Mouse (Mus musculus) testis, postnatal 10 days (tissue): ENCODE results near the gene Cyp8b1.

Experiments used
- DNase-seq: peaks from one replicate; pipeline ENCODE4 v3.0.0; 2021; ENCODE audit warnings: low spot score

Cyp8b1 gene

DNA sequence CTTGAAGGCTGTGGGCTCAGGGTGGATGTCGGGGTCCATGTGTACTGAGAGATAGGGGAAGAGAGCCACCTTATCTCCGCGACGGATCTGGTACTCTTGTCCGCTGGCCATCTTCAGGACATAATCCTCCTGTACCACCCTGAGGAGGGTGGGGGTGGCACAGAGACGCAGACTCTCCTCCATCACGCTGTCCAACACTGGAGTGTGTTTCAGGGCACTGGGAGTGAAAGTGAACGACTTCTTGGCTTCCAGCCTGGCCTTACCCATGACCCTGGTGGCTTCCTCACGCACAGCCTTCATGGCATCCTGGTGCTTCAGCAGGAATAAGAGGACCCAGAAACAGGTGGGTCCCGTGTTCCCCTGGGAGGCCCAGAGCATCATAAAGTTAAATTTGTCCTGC is 1.0 kb downstream of the Cyp8b1 start:
- DNase-seq: no peak

DNA sequence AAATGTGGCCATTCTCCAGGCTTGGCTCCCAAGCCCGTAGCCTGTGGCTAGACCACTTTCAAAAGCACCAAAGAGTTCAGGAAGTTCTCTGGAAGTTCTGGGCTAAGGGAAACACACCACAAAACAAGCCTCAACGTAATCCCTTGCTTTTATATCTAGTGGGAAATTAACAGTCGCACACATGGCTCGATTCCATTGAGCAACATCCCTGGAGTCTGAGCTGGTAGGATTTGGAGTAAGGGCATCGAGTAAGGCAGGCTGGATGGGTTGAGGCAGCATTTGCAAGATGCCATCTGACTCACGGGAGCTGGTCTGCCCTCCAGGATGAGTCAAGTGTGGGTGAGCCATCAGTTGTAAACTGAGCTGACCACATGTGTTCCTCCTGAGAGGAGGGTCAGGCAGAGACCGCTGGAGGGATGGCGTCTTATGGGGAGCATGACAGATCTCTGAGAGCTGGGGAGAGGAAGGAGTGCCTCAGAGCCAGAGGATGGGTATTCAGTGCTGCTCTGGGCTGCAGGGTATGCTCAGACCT is 1.8 kb downstream of the Cyp8b1 start:
- no peak for DNase-seq

DNA sequence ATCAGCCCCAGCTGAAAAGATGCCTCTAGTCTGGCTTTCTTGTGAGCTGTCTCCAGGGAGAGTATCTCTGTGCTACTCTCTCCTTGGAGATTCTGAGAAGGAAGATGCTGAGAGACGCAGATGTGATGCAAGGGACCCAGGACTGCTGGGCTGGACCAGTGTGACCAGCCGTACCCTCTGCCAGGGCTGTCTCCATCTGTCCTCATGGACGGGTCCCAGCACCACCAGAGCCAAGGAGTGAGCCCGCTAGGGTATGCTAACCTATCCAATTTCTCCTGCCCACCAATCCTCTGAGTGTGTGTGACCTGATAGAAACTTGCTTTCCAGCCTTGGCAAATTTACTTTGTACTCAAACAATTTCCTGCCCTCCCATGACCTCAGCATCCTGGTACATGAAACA is 3.3 kb downstream of the Cyp8b1 start:
- no peak for DNase-seq

DNA sequence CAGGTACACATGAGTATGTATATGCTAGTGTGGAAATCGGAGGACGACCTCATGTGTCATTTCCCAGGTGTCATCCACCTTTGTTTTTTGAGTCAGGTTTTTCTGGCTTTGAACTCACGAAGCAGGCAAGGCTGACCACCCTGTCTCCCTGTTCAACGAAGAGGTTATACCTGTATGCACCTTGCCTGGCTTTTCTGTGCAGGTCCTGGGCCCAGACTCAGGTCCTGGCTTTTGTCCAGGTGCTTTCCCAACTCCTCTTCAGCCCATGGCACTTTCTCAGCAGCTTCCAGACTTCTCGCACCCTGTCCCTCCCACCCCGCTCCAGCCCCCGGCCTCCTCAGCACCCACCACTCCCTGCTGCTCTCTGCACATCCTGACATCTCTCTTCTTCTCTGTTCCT is 4.9 kb downstream of the Cyp8b1 start:
- DNase-seq: no peak

DNA sequence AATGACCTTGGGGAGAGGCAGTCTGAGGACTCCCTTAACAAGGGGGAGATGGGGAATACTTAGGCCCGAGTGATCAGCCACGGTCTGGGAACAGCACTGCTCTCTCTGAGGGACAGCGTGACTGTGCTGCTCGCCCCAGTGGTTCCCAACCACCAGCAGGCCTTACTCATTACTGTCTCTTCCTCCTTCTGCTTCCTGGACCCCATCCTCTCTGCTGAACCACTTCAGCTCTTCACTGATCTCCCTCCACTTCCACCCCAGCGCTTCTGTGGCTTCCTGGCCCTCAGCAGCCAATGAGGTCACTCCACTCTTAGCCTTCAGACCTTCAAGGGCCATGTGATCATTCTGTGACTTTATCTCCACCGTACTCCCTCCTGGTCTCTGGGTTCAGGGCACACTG is 6.5 kb downstream of the Cyp8b1 start:
- peak; percentile 29 for DNase-seq

DNA sequence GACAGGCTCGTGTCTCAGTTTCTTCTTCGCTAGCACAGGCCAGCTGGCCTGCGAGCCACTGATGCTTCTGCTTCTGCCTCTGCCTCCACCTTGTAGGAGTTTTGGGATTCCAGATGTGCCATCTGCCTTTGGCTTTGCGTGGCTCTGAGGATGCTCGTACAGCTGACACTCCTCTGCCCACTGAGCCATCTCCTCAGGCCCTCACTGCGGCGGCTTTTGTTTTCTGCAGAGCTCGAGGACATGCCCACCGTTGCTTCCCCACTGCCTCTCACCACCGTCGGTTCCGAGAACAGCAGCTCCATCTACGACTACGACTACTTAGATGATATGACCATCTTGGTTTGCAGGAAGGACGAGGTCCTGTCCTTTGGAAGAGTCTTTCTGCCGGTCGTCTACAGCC is 7.8 kb downstream of the Cyp8b1 start:
- DNase-seq: peak; percentile 34

DNA sequence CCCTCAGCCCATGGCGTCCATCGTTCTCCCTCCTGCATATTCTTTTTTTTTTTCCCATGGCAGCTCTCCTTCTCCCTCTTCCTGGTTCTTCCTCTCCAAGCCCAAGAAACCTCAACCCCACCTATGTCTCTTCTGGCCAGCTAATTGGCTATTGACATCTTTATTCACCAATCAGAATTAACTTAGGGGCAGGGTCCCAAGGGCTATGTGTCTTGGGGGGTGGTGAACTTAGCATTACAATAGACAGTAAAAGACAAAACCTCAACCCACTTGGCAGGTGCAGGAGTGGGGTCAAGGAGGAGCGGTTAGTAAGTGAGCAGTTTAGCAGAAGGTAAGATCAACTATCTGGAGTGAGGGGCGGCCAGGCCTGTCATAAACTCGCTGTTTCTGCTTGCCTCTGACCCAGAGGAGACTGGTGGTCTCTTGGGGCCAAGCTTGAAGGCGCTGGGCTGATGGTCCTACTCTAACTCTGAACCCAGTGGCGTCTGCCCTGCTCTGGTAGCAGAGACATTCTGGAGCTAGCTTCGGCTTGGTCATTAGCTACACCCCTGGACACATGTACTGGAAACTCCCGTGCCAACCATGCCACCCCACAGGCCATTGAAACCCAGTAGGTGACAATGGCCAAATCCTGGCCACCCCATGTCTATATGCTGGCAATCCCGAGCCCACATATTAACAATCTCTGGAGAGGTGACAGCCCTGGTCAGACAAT is 8.6 kb downstream of the Cyp8b1 start:
- DNase-seq: peak; percentile 32

DNA sequence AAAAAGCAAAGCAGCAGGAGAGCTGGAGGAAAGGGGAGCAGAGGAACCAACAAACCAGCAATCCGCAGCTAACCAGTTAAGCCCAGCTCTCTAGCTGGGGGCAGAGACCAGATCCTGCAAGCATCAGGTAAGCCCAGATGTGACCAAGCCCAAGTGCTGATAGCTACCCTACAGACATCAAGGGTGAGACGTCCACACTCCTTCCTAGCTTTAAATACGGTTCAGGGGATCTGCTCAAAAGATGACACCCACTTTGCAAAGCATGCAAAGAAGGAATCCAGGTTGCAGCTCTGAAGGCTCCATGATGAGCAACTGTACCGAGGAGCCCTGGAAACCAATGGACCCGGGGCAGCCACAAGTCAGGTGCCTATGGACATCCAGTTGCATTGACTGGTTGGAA is 9.6 kb downstream of the Cyp8b1 start:
- DNase-seq: peak; percentile 22

DNA sequence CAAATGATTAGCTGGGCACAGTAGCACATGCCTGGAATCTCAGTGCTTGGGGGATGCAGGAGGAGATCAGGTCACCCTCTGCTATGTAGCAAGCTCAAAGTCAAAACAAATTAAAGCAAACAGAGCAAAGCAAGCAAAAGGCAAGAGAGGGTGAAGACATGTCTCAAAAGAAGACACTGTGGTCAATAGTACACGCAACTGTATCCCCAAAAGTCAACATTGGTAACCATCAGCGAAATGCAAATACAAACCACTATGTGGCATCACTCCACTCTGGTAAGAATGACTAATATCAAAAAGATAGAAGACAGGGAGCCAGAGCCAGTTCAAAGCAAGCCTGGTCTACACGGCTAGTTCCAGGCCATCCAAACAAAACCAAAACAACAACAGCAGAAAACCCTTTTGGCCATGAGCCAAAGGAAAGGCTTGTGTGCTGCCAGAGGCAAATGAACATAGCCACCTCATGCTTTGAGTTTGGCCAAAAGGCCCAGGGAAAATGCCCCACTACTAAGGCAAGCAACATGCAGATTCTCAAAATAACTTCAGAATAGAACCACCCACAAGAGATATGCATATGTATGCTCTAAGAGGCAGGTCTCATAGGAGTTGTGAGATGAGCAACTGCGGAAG is 10.4 kb downstream of the Cyp8b1 start:
- DNase-seq: peak; percentile 25

DNA sequence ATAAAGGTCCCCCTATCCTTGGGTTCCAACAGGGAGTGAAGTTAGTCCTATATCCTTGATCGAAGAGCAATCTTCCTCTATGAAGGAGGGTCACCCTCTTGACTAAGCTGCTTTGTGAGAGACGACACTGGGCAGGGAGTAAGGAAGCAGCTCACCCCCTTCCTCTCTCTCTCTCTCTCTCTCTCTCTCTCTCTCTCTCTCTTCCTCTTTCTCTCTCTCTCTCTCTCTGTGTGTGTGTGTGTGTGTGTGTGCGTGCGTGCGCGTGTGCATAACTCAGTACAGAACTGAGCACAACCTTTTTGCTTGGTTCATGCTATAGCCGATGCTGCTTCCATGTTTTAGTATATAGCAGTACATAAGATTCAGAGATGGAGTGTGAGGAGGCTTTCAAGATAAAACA is 11.2 kb downstream of the Cyp8b1 start:
- DNase-seq: no peak

DNA sequence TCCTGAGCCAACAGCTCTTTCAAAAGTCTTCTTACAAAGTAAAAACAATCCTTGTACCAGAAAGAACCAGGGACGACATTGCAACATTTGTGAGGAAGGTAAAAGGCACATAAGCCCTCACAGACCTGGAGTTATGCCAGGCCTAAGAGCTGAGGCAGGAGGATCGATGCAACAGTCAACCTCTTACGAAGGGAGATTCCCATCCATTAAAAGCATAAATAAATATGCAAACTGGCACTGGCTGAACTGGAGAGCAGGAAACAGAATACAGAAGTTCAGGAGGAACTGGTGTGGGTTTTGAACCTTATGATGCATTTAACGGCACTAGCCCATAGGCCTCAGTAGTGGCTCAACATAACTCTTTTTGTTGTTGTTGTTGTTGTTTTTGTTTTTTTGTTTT is 11.8 kb downstream of the Cyp8b1 start:
- DNase-seq: no peak

DNA sequence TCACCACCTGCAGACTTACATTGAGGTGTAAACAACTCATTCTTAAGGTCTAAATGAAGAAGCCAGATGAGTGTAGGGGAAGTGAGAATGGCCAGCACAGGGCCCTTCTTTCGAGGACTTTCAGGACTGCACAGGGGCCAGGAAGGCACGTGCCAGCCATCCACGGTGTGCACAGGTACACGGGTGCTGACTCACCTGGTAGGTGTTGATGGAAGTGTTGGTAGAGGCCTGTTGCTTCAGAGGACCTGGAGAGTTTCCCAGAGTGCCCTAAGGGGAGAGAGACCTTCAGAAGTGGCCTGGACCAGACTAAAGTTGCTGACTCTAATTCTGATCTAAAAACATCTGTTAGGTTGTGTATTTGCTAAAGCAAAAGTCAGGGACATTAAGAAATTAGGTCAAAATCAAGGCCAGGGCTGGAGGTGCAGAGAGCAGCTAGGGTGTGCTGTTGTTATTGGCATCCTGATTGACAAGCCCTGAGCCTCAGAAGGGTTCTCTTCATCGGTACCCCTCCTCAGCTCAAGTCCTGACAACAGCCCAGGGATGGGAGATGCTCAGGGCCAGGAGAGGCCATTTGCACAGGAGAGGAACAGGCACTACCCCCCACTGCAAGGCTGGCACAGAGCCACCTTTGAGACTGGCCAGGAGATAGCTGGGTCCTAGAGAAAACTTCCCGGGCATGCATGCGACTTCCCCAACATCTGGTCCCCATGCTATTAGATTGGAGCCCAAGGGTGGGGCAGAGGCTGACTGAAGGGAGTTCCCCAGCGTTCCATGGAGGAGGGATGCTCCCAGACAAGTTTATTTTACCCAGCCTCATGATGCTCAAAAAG is 12.4 kb downstream of the Cyp8b1 start:
- peak; percentile 61 for DNase-seq

DNA sequence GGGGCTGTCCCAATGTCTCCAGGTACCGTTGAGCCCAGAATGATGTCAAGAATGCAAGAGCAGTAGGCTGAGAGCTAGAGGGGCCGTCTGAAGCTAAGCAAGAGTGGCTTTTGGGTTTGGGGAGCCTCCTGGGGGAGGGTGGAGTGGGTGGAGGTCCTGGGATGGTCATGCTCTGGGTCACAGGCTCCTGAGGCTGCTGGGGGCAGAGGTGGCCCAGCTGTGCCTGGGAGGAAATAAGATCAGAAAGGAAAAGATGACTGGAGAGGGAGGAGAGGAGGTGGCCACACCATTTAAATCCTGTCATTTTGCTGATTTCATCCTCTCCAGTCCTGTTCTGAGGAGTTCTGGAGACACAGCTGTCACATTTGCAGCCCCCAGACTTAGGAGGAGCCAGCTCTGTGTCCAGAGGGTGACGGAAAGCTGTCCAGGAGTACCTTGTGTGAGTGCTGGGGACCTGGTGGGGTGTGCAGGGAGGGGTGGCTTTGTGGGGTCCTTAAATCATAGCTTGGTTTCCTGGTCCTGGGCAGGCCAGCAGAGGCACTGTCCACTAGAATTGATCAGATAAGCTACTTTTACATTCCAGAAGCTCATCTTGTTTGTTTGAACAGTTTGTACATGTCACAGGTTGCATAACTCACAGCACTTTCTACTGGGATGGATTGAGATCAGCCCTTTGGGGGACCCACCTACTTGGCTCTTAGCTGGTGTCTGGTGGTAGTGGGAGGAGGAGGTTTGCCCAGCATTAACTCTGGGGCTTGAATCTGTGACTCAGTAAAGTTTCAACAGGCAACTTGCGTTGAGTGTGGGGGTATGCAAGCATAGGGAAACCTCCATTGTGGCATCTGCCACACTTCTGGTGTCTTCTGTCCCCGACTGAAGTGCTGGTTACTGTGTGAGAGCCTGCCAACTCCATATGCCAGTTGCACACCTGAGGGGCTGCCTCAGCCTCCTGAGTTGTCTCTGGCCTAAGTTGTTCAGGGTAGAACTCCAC is 14.1 kb downstream of the Cyp8b1 start:
- peak; percentile 27 for DNase-seq

DNA sequence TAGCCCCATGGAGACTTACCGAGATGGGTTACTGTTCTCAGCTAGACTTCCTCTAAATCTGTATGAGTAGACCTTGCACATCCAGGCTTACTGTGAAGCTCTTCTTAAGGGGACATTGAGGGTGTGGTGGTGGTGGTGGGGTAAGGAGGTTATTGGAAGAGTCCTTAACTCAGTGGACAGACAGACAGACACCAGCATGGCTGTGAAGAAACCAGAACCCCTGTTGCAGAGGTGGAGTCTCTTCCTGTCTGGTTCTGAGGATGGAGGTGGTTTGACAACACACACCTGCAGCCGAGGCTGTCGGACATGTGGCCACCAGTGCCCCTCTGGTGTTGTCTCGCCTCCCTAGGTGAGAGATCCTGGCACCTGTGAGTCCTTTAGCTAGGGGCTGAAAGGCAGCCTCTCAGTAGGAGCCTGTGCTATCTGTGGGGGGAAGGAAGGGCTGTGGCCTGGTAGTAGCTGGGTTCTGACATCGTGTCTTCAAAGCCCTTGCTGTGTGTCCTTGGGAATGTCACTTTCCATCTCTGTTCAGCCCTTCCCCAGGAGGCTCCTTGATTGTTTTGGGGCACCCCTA is 15.7 kb downstream of the Cyp8b1 start:
- peak; percentile 30 for DNase-seq

DNA sequence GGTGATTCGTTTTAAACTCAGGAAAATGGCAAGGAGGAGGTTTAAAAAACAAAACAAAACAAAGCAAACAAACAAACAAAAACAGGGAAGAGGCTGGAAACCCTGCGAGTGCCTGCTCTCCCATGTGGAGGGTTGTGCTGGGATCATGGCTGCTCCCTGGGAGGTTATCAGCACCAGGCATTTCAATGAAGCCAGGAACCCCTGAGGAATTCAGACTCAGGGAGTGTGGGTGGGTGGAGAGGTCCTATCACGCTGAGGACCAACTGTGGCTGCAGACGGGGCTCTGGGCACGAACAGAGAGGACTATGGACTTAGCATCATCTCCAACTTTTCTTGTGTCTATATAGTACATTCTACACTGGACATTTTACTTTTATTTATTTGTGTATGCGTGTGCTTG is 16.8 kb downstream of the Cyp8b1 start:
- DNase-seq: peak; percentile 31

DNA sequence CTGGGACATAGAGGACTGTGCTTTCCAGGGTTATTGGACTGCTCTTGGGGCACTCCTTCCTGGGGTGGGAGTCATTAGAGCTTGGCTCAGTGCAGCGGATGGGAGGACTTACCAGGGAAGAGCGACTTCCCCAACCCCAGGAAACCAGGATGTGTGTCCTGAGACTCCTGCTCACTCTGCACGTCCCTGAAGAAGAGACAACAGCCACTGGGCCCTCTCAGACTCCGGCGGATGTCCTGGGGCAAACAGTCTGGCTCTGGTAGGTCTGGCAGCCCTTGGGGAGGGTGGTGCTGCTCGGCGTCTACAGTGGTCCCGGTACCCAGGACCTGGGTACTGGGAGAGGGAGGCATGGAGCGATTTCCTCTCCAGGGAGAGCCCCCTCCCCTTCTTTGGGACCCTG is 17.9 kb downstream of the Cyp8b1 start, which contains the start of gene Ackr2:
Ackr2 (plus strand) TSS at position 111 of the 400 bp plus-strand sequence.
- DNase-seq: peak; percentile 41

DNA sequence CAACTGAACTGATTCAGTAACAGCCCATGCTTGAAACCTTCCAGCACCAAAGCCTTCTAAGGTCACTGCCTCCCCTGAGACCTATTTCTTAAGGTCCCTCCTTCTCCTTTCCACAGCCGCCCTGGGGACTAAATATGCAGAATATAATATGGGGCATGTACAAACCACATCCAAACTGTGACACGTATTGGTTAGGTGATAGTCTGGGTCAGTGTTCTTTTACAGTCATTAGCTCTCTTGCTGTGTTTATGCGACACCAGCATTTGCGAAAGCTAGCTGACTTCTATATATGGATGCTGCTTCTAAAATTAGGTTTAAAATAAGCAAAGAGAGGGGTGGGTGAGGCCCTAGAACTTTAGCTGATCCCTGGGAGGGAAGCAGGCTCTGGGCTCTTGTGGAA is 19.3 kb downstream of the Cyp8b1 start:
- peak; percentile 28 for DNase-seq

DNA sequence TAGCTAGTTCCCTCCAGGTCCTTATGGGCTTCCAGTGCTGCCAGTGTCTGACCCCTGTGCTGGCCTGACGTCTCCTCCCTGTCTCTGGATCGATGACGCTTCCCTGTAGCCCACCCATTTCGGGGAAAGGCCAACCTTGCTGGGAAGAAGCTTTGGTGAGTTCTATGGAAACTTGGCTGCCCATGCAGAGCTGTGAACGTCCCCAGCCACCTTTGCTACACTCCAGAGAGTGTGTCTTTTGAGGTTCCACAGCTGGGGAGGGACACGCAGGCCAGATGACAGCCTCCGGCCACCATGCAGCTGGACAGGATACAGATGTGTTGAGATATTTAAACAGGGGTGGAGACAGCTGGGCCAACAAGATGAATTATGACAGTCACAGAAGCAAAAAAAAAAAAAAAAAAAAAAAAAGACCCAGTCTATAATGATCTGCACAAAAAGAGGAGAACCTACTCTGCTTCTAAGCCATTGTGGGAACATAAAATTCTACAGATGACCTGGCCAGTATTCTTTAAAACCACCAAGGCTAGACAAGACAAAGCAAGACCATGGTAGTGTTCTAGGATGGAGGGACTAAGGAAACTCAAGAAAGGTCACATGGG is 20.6 kb downstream of the Cyp8b1 start:
- peak; percentile 28 for DNase-seq

DNA sequence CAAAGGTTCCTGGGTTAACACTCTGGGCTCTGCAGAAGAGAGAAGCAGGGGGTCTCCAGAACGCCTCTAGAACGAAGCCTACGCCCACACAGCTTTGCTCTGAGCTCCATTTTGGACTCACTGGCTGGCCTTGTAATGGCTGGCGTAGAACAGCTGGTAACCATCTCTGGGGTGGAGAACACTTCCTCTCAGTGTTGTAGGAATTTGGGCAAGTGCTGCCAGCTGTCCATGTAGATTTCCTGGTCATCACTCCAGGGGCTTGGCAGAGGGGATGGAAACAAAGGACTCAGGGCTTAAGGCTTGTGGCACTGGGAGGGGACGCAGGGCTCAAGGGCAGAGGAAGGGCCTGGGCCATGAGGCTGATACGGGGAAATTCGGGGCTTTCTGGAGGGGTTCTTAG is 21.7 kb downstream of the Cyp8b1 start:
- peak; percentile 26 for DNase-seq

DNA sequence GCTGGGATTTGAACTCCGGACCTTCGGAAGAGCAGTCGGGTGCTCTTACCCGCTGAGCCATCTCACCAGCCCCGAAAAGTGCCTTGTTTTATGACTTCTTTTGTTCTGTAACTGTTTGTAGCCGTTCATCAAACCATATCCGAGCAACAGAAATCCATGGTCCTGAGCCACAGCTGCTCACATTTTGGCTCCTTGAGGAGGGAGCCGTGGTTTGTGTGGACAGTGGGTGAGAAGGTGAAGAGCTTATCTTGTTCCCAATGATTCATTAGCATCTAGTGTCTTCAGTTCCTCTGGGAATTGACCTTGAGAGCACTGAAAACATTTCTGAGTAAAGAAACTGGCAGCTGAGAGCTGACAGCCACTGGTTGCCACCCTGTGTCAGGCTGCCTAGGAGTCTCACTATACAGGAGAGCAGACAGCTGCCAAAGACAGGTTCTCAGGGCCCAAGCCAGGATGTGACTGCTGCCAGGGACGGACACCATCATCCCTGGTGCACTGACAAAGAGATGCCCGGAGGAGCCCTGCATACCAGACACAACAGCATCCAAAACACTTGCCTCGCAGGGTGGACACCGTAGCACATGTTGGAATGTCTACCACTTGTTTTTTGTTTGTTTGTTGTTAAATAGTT is 23.9 kb downstream of the Cyp8b1 start:
- DNase-seq: peak; percentile 39
